Mouse (Mus musculus) cerebellum, adult 11-12 months (tissue): Measurements from ENCODE around the gene Ceacam11.
"Not testable (repeated sequence)": the region's sequence is repeated elsewhere in the genome, so short reads cannot be mapped to it uniquely, and the experiment has no call there.

ENCODE experiments used
- DNase-seq: peaks from one replicate; pipeline ENCODE4 v3.0.0; 2022

Gene Ceacam11

DNA sequence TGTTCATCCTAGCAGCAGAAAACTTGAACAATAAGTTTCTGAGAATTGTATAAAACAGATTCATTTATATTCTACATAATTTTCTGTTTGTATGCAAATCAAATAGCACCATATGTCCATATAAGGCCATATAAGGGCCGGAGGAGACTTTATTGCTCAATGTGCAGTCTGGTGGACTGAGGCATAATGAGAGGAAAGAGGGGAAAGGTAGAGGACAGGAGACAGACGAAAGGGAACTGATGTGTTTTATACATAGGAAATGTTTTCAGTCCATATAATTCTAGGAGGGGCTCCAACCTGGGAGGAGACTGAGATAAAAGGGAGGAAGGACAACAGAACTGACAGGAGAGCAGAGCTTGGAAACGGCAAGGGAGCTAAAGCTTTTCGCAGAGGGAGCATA, at the start of gene Ceacam11:
TSS of gene Ceacam11 (plus strand) at position 301 of the 400 bp plus-strand sequence.
- no peak for DNase-seq

GRCm38 (mm10) chr7:18001131-18001530, 29.2 kb downstream of the Ceacam11 start:
- not testable (repeated sequence) for DNase-seq

DNA sequence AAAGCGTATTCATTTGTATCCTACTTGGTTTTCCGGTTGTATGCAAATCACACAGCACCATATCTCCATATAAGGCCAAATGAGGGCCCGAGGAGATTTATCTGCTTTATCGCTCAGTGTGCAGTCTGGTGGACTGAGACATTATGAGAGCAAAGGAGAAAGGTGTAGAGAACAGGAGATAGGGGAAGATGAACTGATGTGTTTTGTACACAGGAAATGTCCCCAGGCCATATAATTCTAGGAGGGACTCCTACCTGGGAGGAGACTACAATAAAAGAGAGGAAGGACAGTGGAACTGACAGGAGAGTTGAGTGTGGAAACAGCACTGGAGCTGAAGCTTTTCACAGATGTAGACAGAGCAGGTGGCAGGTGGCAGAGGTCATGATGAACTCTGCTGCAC, 37.7 kb downstream of the Ceacam11 start, which contains the start of gene Ceacam13:
TSS of gene Ceacam13 (plus strand) at position 301 of the 400 bp plus-strand sequence.
- DNase-seq: no peak
